Mouse (Mus musculus) neural tube, embryonic 11.5 days (tissue): Measurements from ENCODE around the gene Malsu1. TPM values are rescaled to one million over a fixed set of nuclear protein-coding genes. Genes with fewer than 3 reads are reported as not detected.

ENCODE experiments used
- ATAC-seq: fragments of 200-750 bp; cut with Nextera tagmentation; 2 replicates; pipeline ENCODE4 v1.8.0; 2017; ENCODE audit warnings: moderate number of reproducible peaks, mild to moderate bottlenecking, moderate TSS enrichment, moderate library complexity; ENCODE audit not compliant: insufficient read depth, low FRiP score, low TSS enrichment
- DNase-seq: peaks from one replicate; pipeline ENCODE4 v3.0.0-alpha.2; 2015; ENCODE audit warnings: low spot score
- H3K27ac ChIP-seq: fragments of 300-500 bp; sonication (generic); 2 replicates; pipeline ENCODE4 v1.5.1; 2014; ENCODE audit warnings: low read depth, mild to moderate bottlenecking, low read length
- H3K27me3 ChIP-seq: fragments of 300-500 bp; sonication (generic); 2 replicates; pipeline ENCODE4 v1.6.1; 2014; ENCODE audit warnings: mild to moderate bottlenecking, low read length, mixed read lengths; ENCODE audit not compliant: control insufficient read depth, insufficient read depth
- H3K36me3 ChIP-seq: fragments of 300-500 bp; sonication (generic); 2 replicates; pipeline ENCODE4 v1.6.1; 2014; ENCODE audit warnings: mild to moderate bottlenecking, low read length, moderate library complexity, mixed read lengths; ENCODE audit not compliant: control insufficient read depth, insufficient read depth
- H3K4me1 ChIP-seq: fragments of 300-500 bp; sonication (generic); 2 replicates; pipeline ENCODE4 v1.6.1; 2014; ENCODE audit warnings: low read length, mixed read lengths; ENCODE audit not compliant: control insufficient read depth, insufficient read depth
- H3K4me2 ChIP-seq: fragments of 300-500 bp; sonication (generic); 2 replicates; pipeline ENCODE4 v1.6.1; 2014; ENCODE audit warnings: low read depth, mild to moderate bottlenecking, moderate library complexity
- H3K4me3 ChIP-seq: fragments of 300-500 bp; sonication (generic); 2 replicates; pipeline ENCODE4 v1.5.1; 2014; ENCODE audit warnings: low read depth, low read length
- H3K9ac ChIP-seq: fragments of 300-500 bp; sonication (generic); 2 replicates; pipeline ENCODE4 v1.6.1; 2014; ENCODE audit warnings: mild to moderate bottlenecking, low read length
- H3K9me3 ChIP-seq: fragments of 300-500 bp; sonication (generic); 2 replicates; pipeline ENCODE4 v1.6.1; 2016; ENCODE audit warnings: low read length; ENCODE audit not compliant: control insufficient read depth
- WGBS: fragments of 180-500 bp; shearing (Covaris S2); extraction: QIAGEN DNeasy Blood & Tissue Kit; methylation state at CpG from one replicate; pipeline ENCODE4 v1.1.7; 2014; 5-methylcytosine and 5-hydroxymethylcytosine counted together
- polyA plus RNA-seq: library from polyadenylated mRNA; unstranded; fragments of >200 nt; fragmentation: Nextera tagmentation; extraction: Ambion mirVana; gene quantifications from 2 replicates; pipeline ENCODE4 v1.2.1, GENCODE M21; 2014

Malsu1 gene
- polyA plus RNA-seq, 1 experiment from 2014 or later = 52.0 TPM

GRCm38 (mm10) chr6:49055256-49055733 is 18.3 kb upstream of the Malsu1 start:
- no peaks in the 10 kb centered on the region for H3K36me3 ChIP-seq
- peak overlapping the region; percentile 11; the same call in 1 of the 2 replicates for H3K9ac ChIP-seq
- no peak overlapping the region for H3K4me3 ChIP-seq
- WGBS = 4% methylated on average over 7 of the region's 7 CpGs
- H3K4me2 ChIP-seq = 0 out of 2 replicates have a peak overlapping the region, but pooled peaks have one; percentile 2
- peak; percentile 32 for DNase-seq
- ATAC-seq = 0 out of 2 replicates have a peak, but pooled peaks have one; percentile 45
- H3K4me1 ChIP-seq = peaks cover 10% of the 10 kb centered on the region
- H3K27ac ChIP-seq = 0 out of 2 replicates have a peak overlapping the region, but pooled peaks have one; percentile 64
- no peaks in the 10 kb centered on the region for H3K27me3 ChIP-seq
- H3K9me3 ChIP-seq = no peaks in the 10 kb centered on the region

- H3K36me3 ChIP-seq = no peaks in the 10 kb centered on the region
- WGBS = 62% methylated on average over 9 of the region's 9 CpGs
- no peaks in the 10 kb centered on the region for H3K27me3 ChIP-seq
- no peak overlapping the region for H3K4me2 ChIP-seq
- peaks cover 10% of the 10 kb centered on the region for H3K4me1 ChIP-seq
- H3K9ac ChIP-seq = no peak overlapping the region
- no peak overlapping the region for H3K27ac ChIP-seq
- DNase-seq (no peak), ATAC-seq (no peak)
- H3K9me3 ChIP-seq = no peaks in the 10 kb centered on the region
- no peak overlapping the region for H3K4me3 ChIP-seq
Observed at GRCm38 (mm10) chr6:49056009-49056408, 17.6 kb upstream of the Malsu1 start.

GRCm38 (mm10) chr6:49057053-49058021 is 16.3 kb upstream of the Malsu1 start:
- 38% methylated on average over 8 of the region's 8 CpGs for WGBS
- H3K36me3 ChIP-seq = no peaks in the 10 kb centered on the region
- H3K27ac ChIP-seq = no peak overlapping the region
- no peaks in the 10 kb centered on the region for H3K9me3 ChIP-seq
- H3K4me3 ChIP-seq = no peak overlapping the region
- DNase-seq (peak; percentile 64), ATAC-seq (no peak)
- H3K27me3 ChIP-seq = no peaks in the 10 kb centered on the region
- no peak overlapping the region for H3K9ac ChIP-seq
- no peak overlapping the region for H3K4me2 ChIP-seq
- H3K4me1 ChIP-seq = peaks cover 10% of the 10 kb centered on the region

- Histone ChIP-seq H3K4me3 (no peak overlapping the region), H3K9me3 (no peaks in the 10 kb centered on the region), H3K4me2 (no peak overlapping the region), H3K27ac (no peak overlapping the region), H3K27me3 (no peaks in the 10 kb centered on the region), H3K9ac (no peak overlapping the region), H3K36me3 (no peaks in the 10 kb centered on the region), H3K4me1 (no peaks in the 10 kb centered on the region)
- DNase-seq = no peak
- WGBS = 48% methylated on average over 4 of the region's 4 CpGs
- ATAC-seq = no peak
Observed at GRCm38 (mm10) chr6:49068361-49068760, 5.2 kb upstream of the Malsu1 start.

GRCm38 (mm10) chr6:49074117-49074490 is 509 bp downstream of the Malsu1 start:
- no peaks in the 10 kb centered on the region for H3K27me3 ChIP-seq
- H3K27ac ChIP-seq = peak overlapping the region; percentile 63; the same call in 1 of the 2 replicates
- H3K4me3 ChIP-seq = peak overlapping the region; percentile 100
- DNase-seq (no peak), ATAC-seq (peak; percentile 58)
- H3K4me1 ChIP-seq = peaks cover 7% of the 10 kb centered on the region
- H3K36me3 ChIP-seq = no peaks in the 10 kb centered on the region
- peak overlapping the region; percentile 91 for H3K4me2 ChIP-seq
- 1% methylated on average over 19 of the region's 19 CpGs for WGBS
- peak overlapping the region; percentile 92 for H3K9ac ChIP-seq
- H3K9me3 ChIP-seq = no peaks in the 10 kb centered on the region

- no peaks in the 10 kb centered on the region for H3K9me3 ChIP-seq
- no peak overlapping the region for H3K4me2 ChIP-seq
- H3K27ac ChIP-seq = no peak overlapping the region
- H3K27me3 ChIP-seq = no peaks in the 10 kb centered on the region
- 94% methylated on average over 2 of the region's 2 CpGs for WGBS
- ATAC-seq (no peak), DNase-seq (no peak)
- no peaks in the 10 kb centered on the region for H3K36me3 ChIP-seq
- H3K9ac ChIP-seq = no peak overlapping the region
- no peak overlapping the region for H3K4me3 ChIP-seq
- peaks cover 7% of the 10 kb centered on the region for H3K4me1 ChIP-seq
Observed at GRCm38 (mm10) chr6:49077894-49078293, 4.3 kb downstream of the Malsu1 start.

GRCm38 (mm10) chr6:49079313-49079712 is 5.7 kb downstream of the Malsu1 start:
- 89% methylated on average over 1 of the region's 1 CpGs for WGBS
- H3K36me3 ChIP-seq = no peaks in the 10 kb centered on the region; the same call in 1 of the 2 replicates
- no peak overlapping the region for H3K27ac ChIP-seq
- no peak overlapping the region for H3K9ac ChIP-seq
- H3K9me3 ChIP-seq = no peaks in the 10 kb centered on the region
- ATAC-seq = no peak
- no peak overlapping the region for H3K4me3 ChIP-seq
- no peak overlapping the region for H3K4me2 ChIP-seq
- H3K4me1 ChIP-seq = peaks cover 6% of the 10 kb centered on the region
- no peak for DNase-seq
- H3K27me3 ChIP-seq = no peaks in the 10 kb centered on the region

- no peak overlapping the region for H3K4me2 ChIP-seq
- no peak overlapping the region for H3K9ac ChIP-seq
- 95% methylated on average over 4 of the region's 4 CpGs for WGBS
- H3K4me1 ChIP-seq = no peaks in the 10 kb centered on the region
- no peak for DNase-seq
- peaks cover 2% of the 10 kb centered on the region; the same call in 1 of the 2 replicates for H3K36me3 ChIP-seq
- H3K9me3 ChIP-seq = no peaks in the 10 kb centered on the region
- no peak overlapping the region for H3K27ac ChIP-seq
- no peak overlapping the region for H3K4me3 ChIP-seq
- H3K27me3 ChIP-seq = no peaks in the 10 kb centered on the region
- ATAC-seq = no peak
Observed at GRCm38 (mm10) chr6:49083008-49083407, 9.4 kb downstream of the Malsu1 start.
